Mouse (Mus musculus): ENCODE data around the gene Set. TPM values are rescaled to one million over a fixed set of nuclear protein-coding genes. Genes with fewer than 3 reads are reported as not detected.

Gene Set
- total RNA-seq, 2 experiments from 2014 or later: 50.0 to 233 TPM

DNA sequence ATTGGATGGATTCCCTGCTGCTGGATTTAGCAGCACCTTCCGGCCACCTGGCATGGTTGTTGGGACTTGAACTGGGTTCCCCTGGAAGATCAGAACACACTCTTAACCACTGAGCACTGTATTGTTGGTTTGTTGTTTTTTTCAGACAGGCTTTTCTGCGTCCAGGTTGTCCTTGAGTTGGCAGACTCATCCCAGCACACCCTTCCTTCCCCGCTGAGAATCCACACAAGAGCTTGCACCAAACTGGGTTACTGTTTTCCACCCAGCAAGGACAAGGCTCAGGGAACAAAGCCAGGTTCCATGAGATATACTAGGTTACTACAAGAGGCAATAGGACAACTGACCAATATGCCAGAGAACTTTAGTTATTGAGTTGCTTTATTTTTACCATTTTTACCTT is 442 bp upstream of the Set start:
- ATAC-seq (replicated peaks; ENCODE audit: low FRiP score, poor library complexity, severe bottlenecking): no peak

GRCm38 (mm10) chr2:30058418-30058817 is 1.2 kb downstream of the Set start:
- ATAC-seq (replicated peaks; ENCODE audit: low FRiP score, poor library complexity, severe bottlenecking): no peak

GRCm38 (mm10) chr2:30061215-30062166 is 4.3 kb downstream of the Set start:
- no peak for ATAC-seq (replicated peaks; ENCODE audit: low FRiP score, poor library complexity, severe bottlenecking)

DNA sequence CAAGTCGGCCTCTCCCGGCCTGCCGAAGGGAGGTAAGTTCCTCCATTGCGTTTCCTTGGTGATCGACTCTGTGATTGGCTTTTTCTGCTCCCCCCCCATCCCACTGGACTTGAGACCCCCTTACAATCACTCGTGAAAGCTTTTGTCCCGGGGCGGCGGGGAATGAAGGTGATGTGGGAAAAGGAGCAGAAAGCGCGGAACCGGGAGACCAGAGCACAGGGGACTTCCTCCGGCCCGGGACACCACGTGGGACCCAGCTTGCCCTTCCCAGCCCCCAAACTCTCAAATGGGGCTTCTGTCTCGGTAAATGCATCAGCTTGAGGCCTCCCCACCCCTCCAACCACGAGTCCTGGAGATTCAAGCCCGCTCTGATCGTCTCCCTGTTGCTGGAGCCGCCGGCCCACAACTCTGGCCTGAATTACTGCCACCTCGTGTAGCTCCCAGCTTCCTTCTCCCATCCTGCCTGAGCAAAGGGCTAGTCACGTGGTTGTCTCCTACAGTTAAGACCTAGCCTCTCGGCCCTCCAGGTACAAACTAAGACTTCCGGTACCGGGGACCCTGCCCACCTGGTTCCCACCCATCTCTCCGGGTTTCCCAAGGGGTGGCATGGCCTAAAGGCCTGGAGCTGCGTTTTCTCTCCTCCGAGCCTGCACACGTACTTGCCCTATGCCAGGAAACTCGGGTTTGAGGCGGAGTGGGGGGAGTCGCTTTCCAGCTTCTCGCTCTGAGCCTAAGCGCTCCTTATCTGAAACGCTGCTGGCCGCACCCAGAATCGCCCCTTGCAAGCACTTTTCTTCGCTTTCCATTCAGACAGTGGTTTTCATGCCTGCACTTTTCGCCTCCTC is 5.3 kb downstream of the Set start:
- ATAC-seq (replicated peaks; ENCODE audit: low FRiP score, poor library complexity, severe bottlenecking): peak; percentile 53

DNA sequence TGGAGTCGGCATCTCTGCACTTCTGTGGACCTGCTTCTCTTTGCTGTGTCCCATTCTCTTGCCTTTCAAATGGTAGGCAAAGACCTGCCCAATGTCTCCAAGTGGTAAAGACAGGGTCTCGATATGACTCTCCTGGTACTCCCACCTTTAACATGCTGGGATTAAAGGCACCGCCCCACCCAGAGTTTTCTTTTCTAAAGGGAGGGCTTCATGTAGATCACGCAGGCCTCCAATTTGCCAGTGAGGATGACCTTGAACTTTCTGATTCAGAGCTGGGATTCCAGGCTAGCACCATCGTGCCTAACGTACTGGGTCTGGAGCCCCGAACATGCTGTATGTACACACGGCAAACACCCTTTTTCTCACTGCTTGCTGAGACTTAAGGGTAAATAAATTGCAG is 6.1 kb downstream of the Set start:
- ATAC-seq (replicated peaks; ENCODE audit: low FRiP score, poor library complexity, severe bottlenecking): peak; percentile 17; the same call in 1 of the 2 replicates

- ATAC-seq (replicated peaks; ENCODE audit: low FRiP score, poor library complexity, severe bottlenecking): no peak
Observed at GRCm38 (mm10) chr2:30063791-30064190, 6.6 kb downstream of the Set start.

- no peak for ATAC-seq (replicated peaks; ENCODE audit: low FRiP score, poor library complexity, severe bottlenecking)
Observed at GRCm38 (mm10) chr2:30064298-30064697, 7.1 kb downstream of the Set start.

GRCm38 (mm10) chr2:30066046-30066901 is 9.1 kb downstream of the Set start:
- ATAC-seq (replicated peaks; ENCODE audit: low FRiP score, poor library complexity, severe bottlenecking): peak; percentile 81

DNA sequence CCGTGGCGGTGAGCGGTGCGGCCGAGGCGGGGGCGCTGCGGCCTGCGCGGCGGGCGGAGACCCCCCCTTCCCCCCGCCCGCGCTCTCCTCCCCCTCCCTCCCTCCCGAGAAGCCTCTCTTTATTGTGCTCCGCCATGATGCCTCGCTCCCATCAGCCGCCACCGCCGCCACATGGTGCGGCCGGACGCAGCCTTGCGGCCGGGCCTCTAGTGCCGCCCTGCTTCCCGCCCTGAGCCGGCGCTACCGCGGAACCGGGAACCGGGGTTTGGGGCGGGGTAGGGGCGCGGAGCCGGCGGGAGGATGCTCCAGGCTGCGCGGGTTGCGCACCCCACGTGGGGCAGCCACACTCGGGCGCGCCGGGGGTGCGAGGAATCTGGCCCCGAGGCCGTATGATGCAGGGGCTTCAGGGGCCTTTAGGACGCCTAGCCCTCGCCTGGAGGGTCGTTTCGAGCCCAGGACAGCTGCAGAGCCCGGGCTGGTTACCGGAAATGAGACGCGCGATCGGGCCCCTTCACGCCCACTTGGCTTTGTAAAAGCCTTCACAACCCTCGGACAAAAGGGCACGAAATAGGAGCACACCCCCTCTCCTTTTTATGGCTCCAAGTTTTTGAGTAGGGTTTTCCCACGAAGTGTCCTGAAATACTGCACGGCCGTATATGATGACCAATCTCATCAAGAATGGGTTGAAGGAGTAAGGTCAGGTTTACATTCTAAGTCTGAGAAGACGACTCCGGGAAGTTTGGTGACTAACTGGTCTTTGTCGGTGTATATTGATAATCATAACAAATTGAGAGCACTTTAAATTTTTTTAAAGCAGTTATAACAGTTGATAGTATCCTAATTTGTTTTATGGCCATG is 10.1 kb downstream of the Set start:
- ATAC-seq (replicated peaks; ENCODE audit: low FRiP score, poor library complexity, severe bottlenecking): 0 out of 2 replicates have a peak, but pooled peaks have one; percentile 4

- no peak for ATAC-seq (replicated peaks; ENCODE audit: low FRiP score, poor library complexity, severe bottlenecking)
Observed at GRCm38 (mm10) chr2:30067962-30068361, 10.8 kb downstream of the Set start.

- no peak for ATAC-seq (replicated peaks; ENCODE audit: low FRiP score, poor library complexity, severe bottlenecking)
Observed at GRCm38 (mm10) chr2:30072875-30073274, 15.7 kb downstream of the Set start.

DNA sequence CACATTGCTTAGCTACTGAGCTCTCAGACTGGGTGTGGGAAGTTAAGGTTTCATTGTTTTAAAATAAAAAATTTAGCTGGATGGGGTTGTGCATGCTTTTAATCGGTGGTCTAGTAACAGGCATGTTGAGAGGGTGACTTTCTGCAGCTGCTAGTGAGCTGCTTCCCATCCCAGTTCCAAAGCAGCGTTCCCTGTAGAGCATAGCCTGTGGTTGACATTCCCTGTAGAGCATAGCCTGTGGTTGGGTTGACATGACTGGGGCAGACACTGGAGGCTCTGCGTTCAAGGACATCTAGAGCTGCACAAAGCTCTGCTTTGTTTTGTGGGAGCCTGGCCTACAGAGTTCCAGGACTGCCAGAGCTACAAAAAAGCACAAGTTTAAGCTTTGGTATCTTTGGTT is 16.1 kb downstream of the Set start:
- no peak for ATAC-seq (replicated peaks; ENCODE audit: low FRiP score, poor library complexity, severe bottlenecking)

GRCm38 (mm10) chr2:30075625-30076024 is 18.4 kb downstream of the Set start:
- ATAC-seq (replicated peaks; ENCODE audit: low FRiP score, poor library complexity, severe bottlenecking): no peak

DNA sequence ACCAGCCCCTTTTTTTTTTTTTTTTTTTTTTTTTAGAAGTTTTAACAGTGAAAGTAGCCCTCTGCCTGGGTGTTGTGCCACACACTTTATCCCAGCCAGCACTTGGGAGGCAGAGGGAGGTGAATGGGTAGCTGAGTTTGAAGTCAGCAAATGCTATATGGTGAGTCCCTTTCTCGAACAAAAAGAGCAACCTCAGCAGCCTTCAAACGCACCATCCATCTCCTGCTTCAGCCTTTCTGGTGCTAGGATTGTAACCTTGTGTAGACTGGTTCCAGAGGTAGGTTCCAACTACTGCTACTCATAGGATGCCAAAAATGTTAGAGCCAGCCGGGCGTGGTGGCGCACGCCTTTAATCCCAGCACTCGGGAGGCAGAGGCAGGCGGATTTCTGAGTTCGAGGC is 19.3 kb downstream of the Set start:
- no peak for ATAC-seq (replicated peaks; ENCODE audit: low FRiP score, poor library complexity, severe bottlenecking)

- ATAC-seq (replicated peaks; ENCODE audit: low FRiP score, poor library complexity, severe bottlenecking): no peak
Observed at GRCm38 (mm10) chr2:30076959-30077358, 19.8 kb downstream of the Set start.

- ATAC-seq (replicated peaks; ENCODE audit: low FRiP score, poor library complexity, severe bottlenecking): peak; percentile 85
Observed at GRCm38 (mm10) chr2:30077502-30078348, 20.5 kb downstream of the Set start, which contains the start of gene Pkn3. Gene Pkn3 (plus strand): TSS chr2:30077684.

DNA sequence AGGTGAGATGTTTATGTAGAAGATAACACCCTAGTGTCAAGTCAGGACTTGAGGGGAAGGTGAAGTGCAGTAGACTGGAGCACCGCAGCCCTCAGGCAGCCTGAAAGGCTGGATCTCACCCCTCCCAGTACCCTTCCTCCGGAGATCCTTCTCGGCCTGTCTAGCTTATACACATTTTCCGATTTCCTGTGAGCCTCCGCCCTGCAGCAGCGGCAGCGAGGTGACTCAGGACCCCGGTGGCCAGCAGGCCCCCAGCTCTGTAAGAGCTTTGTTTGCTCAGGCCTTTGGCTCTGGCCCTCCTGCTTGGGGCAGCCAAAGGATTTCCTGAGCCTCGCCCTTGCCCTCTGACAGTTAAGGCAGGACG is 21.2 kb downstream of the Set start:
- ATAC-seq (replicated peaks; ENCODE audit: low FRiP score, poor library complexity, severe bottlenecking): peak; percentile 1; the same call in 1 of the 2 replicates

DNA sequence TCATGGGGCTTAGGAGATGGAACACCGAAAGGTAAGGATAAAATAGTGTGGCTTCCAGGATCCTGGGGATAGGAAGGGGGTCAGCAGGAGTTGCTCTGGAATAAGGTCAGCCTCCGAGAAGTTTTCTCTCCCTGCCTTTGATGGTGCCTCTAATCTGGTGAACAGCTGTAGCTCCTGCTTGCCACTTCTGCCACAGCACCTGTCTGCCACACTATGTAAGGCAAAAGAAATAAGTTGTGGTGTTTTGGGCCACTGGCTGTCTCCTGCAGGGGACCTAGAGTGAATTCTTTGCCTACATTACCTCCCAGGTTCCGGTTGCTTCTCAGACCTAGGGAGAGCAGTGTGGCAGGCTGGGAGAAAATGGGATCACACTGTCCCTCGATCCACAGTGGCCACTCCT is 21.6 kb downstream of the Set start:
- ATAC-seq (replicated peaks; ENCODE audit: low FRiP score, poor library complexity, severe bottlenecking): no peak
